Mouse (Mus musculus) T-helper 17 cell (primary cell): Measurements from ENCODE around the gene Kcnd3.

Source experiments
- in situ Hi-C, 2 experiments: fragments of 300-600 bp; cut with MboI, MseI; formaldehyde crosslinking; loops; 1 replicate in 1 of 2; 2 replicates in 1 of 2; pipeline ENCODE4 v1.15.1; 2025; ENCODE audit warnings: high pct_unique_total_duplicates in 2 of 2

Kcnd3 gene

GRCm38 (mm10) chr3:105520446-105520845 is 68.3 kb downstream of the Kcnd3 start:
- in situ Hi-C loops, result no loop called here

GRCm38 (mm10) chr3:105521178-105521631 is 69.1 kb downstream of the Kcnd3 start:
- in situ Hi-C loops, result no loop called here

DNA sequence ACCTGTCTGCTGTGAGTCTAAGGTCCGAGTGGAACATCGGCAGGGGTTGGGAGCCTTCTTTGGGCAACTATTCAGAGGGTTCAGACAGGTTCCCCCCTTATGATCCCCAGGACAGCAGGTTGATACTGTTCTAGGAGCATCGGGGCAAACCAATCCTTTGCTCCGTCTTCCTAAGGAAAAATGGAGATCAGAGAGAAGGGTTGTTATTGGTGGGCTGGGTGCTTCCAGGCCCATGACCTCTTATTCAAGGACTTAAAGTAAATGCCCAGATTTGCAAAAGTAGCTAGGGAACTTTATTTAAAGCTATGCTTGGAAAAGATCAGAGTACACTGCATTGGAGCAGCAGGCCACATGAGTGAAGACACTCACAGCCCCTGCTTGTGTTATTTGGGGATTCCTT is 69.5 kb downstream of the Kcnd3 start:
- in situ Hi-C loops, result no loop called here

DNA sequence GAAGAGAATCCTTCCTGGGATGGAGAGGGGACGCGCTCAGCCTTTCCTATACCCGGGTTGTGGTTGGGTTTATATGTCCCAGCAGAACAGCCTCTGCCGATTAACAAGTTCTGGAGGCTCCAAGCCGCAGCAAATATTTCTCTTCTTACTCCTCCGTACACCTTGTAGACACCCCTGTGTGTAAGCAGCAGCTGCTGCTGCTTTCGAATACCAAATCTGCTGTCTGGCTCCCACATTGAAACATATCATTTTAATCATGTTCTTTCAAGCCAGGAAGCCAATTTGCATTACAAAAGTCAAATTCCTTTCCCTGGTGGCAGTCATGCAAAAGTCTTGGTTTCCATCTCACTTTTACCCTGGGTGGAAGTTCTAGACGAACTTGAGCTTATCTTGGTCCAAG is 76.7 kb downstream of the Kcnd3 start:
- in situ Hi-C loops, result no loop called here

DNA sequence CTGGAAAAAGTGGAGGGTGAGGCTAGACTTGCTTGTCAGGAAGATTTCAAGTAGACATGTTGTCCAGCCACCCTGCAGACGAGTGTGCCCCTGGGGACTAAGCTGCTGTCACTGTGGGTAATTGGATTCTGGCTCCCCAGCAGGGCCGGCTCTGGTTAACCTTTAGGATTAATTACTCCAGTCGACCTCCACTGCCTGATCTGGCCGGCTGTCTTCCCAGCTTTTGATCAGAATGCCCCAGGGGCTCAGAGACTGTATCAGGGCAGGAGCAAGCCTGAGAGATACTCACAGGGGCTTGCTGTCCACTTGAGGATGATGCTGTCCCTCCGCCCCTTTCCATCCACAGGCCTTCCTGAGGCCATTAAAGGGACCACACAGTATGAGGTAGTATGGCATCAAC is 77.6 kb downstream of the Kcnd3 start:
- in situ Hi-C loops, result no loop called here

DNA sequence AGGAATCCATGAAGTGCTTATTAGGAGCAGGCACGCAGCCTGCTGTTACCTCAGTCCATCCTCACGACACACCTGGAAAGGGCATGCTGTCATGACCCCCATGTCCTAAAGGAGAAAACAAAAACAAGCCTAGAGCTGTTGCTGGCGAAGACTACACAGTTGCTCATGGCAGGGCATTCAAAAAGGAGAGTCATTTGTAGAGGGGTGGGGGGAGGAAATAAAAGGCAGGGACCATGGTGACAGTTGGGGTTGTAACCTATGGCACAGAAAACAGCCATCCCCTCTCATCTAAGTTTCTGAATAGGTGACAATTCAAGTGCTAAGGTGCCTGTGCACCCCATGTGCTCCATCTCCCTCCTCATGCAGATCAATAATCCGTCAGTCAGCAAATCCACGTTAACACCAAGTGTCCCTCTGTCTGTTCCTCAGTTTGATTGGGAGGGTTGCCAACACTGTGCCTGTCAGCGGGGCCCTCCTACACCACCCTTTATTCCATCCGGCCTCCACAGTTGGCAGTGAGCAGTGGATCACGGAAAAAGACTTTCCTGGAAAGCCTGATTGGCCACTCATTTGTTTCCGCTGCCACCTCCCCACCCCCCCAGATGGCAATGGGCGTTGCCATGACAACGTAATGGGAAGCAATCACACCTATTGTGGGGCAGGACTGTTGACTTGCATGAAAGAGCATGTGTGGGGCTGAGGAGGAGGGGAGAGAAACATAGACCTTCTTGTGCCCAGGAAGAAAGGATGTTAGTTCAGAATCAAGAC is 78.4 kb downstream of the Kcnd3 start:
- in situ Hi-C loops, result no loop called here

DNA sequence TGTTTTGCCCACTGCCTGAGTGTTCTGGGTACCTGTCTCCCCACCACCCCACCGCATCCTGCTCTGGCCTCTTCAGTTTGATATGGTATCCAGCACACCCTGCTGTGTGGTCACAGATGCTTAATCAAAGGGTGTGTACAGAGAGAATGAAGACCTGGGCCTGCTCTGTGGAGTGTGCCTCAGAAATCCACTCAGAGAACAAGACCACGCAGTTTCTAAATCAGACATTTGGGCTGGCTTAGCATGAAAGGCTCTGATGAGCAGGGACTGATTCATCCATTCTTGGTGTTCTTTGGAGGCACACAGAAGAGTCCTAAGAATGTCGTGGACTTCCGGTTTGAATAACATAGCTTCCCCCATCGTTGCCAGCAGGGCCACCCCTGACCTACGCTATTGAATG is 86.3 kb downstream of the Kcnd3 start:
- in situ Hi-C loops, result no loop called here

DNA sequence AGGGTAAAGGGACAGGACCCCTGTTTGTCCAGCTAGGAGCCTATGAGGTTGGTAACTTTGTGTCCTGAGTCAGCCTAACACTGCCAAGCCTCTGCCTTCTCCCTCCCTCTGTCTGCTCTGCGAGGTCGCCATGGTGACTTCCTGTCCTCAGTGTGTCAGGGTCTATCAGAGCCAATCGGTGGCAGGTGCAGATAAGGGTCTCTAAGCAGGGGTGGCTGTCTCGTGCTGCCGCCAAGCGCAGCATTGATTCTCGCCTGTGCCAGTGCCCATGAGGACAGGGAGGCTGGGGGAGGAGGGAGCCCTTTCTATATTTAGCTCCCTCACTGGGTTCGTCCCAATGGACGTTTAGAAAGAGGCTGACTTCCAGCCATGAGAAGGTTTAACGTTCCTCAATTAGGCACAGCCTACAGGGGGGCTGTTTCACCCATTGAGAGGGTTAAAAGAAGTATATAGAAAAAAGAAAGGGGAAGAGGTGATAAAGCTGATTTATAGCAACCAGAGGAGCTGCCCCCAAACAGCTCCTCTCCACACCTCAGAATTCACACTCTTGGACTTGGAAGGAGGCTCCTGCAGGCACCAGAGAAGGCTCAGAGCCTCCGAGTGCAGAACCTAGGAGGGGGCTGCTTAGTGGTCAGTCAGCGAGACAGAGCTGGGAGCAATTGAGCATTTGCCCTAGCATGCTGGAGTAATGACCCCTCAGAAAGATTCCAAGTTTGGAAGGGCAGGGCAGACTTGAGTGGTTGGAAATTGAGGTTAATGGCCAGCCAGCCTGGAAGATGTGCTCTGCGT is 86.9 kb downstream of the Kcnd3 start:
- in situ Hi-C loops, result no loop called here

- in situ Hi-C loops, result loop anchor here in 1 of 2 experiments (10.0 kb wide), 1 partner anchor 58 kb away; no protein-coding TSS in a partner anchor
Measured at GRCm38 (mm10) chr3:105542741-105543140, 90.6 kb downstream of the Kcnd3 start.

- in situ Hi-C loops, result loop anchor here in 1 of 2 experiments (10.0 kb wide), 1 partner anchor 59 kb away; no protein-coding TSS in a partner anchor
Measured at GRCm38 (mm10) chr3:105544106-105544505, 92.0 kb downstream of the Kcnd3 start.

GRCm38 (mm10) chr3:105546611-105547071 is 94.5 kb downstream of the Kcnd3 start:
- in situ Hi-C loops, result loop anchor here in 1 of 2 experiments (10.0 kb wide), 1 partner anchor 62 kb away; no protein-coding TSS in a partner anchor

- in situ Hi-C loops, result loop anchor here in 1 of 2 experiments (10.0 kb wide), 1 partner anchor 63 kb away; no protein-coding TSS in a partner anchor
Measured at GRCm38 (mm10) chr3:105548074-105548771, 96.1 kb downstream of the Kcnd3 start.

DNA sequence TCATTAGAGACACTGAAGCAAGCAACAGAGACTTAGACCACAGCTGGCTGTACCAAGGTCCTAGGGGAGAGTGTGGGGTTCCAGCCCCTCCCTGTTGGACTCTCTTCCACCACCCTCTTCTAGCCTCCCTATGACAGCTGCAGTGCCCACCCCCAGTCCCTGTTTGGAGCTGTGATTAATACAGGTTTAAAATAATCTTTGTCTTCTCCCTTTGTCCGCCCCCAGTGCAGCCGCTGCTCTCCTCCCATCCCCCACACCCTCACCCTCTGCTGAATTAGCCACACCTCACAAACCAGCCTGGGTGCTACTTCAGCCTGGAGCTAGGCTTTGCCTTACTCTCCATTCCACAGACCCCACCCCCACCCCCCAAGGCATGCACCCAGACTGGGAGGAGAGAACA is 107.3 kb downstream of the Kcnd3 start:
- in situ Hi-C loops, result no loop called here

- in situ Hi-C loops, result no loop called here
Measured at GRCm38 (mm10) chr3:105566973-105567372, 114.8 kb downstream of the Kcnd3 start.

DNA sequence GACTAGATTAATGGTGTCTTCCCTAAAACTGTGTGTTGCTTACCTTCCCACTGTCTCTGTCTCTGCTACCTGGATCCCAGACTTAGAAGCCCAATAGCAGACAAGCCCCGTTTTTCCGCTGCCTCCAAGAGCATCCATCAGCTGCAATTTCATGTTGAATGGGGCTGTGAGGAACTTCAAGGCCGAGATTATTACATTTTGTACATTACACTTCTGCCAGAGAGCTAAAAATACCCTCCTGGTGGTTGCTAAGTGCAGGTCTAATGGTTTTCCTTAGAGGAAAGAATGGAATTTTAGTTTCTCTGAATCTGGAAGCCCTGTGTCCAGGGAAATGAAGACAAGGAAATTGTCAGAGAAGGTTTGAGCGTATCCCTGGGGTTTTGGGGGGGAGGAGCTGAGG is 115.3 kb downstream of the Kcnd3 start:
- in situ Hi-C loops, result no loop called here

DNA sequence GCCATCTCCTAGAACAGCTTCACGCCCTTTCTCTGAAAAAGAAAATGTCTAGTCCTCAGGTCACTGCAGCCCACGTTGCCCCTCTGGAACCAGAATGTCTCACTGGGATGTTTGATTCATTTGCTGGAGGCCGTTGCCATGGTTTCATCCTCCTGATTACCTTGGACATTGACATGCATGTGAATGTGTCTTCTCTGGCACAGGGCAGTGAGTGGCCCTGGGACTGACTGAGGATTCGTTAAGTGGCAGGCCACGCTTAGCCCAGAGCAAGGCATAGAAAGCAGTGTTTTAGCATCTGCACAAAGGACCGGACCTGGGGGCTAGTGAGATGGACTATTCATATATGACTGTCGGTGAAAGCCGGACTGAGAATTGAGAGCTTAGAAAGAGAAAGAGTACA is 116.3 kb downstream of the Kcnd3 start:
- in situ Hi-C loops, result no loop called here

DNA sequence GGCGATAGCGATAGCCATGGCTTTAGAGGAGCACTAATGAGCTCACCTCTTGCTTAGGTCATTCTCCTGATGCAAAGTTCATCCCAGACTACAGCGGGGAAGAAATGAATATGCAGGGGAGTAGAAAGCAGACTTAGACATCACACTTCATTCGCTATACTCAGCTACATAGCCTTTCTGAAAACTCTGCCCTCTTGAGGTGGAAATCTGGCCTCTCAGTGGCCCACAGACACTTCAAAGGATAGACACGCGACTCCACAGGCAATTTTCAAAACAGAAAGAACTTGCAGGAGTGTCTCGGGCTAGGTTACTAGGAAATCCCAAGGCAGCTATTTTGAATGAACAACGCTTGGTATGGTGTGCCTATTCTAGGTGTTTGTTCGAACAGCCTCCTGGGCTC is 116.7 kb downstream of the Kcnd3 start:
- in situ Hi-C loops, result no loop called here

GRCm38 (mm10) chr3:105569310-105569752 is 117.2 kb downstream of the Kcnd3 start:
- in situ Hi-C loops, result no loop called here

GRCm38 (mm10) chr3:105569950-105570349 is 117.8 kb downstream of the Kcnd3 start:
- in situ Hi-C loops, result no loop called here

- in situ Hi-C loops, result no loop called here
Measured at GRCm38 (mm10) chr3:105570818-105571217, 118.7 kb downstream of the Kcnd3 start.

DNA sequence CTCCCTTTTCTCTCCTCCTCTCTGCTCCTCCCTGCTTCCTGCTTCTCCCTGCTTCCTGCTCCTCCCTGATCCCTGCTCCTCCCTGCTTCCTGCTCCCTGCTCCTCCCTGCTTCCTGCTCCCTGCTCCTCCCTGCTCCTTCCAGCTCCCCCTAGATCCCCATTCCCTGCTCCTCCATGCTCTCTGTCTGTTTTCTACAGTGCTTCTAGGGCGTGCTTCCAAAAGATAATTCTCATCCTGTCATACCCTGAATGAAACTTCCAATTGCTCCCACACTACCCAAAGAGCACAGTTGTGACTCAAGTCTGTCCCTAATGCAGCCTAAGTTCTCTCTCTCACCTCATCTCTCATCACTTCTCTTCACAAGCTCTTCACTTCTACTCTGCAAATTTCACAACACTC is 119.8 kb downstream of the Kcnd3 start:
- in situ Hi-C loops, result no loop called here

- in situ Hi-C loops, result no loop called here
Measured at GRCm38 (mm10) chr3:105573156-105573555, 121.0 kb downstream of the Kcnd3 start.
